Mouse (Mus musculus) spleen, adult 12 weeks (tissue): ENCODE measurements around the gene Pgghg.
A peak's percentile ranks its signal among the peaks of the same experiment; 100 is the strongest.

Source experiments
- DNase-seq: peaks from one replicate; pipeline ENCODE4 v3.0.0; 2022; ENCODE audit warnings: low spot score

Pgghg gene

DNA sequence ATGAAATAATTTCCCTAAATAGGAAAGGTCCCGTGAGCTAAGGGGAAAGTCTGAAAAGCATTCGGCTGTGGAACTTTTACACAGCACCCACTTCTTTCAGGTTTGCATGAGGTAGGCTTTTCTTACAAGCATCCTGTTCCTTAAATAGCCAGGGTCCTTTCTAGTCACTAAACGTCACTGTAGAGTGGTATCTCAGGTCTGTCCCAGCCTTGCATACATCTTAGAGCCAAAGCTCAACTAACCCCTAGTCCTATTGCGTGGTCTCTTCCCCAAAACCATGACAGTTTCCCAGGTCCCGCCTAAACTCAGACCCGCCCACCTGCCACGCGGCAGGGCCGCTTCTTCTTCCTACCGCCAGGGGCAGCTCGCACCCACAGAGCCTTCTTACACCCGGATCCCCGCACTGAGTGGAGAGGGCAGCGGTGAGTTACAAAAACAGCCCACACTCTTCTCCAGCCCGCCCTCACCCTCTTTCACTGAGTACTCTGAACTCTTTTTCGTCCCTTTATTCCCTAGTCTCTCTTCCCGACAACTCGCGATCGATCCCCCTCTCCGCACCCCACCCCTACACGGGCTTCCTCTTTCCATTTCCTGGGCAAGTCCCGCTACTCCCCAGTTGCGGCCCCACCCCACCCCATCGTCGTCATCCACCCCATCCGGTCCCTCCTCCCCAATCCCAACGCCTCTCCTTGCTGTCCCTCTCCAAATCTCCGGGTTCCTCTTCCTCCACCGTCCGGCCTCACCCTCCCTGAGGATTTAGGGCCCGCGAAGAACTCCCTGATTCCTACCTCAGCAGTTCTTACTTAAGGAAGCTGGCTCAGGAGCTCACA, at the start of gene Pgghg:
Gene Pgghg, plus strand, starts transcription at position 170 of the 830 bp plus-strand sequence.
- DNase-seq = peak; percentile 72

DNA sequence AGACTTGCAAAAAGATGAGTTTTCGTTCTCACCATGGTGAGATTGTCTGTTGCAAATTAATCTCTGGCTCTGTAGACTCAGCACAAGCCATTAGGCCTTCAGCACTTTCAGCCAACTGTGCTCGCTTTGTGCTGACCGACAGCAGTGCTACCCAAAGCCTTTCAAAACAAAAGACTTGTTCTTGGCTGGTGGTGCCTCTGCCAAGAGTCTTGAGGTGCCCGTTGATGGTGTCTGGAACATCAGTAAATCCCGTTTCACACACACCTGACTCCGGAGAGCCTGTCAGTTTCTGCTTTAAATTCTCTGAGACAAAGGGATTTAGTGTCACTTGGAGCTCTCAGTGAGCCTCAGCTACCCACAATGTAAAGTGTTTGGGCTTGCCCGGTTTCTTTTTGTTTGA, 47.2 kb upstream of the Pgghg start:
- DNase-seq = no peak

DNA sequence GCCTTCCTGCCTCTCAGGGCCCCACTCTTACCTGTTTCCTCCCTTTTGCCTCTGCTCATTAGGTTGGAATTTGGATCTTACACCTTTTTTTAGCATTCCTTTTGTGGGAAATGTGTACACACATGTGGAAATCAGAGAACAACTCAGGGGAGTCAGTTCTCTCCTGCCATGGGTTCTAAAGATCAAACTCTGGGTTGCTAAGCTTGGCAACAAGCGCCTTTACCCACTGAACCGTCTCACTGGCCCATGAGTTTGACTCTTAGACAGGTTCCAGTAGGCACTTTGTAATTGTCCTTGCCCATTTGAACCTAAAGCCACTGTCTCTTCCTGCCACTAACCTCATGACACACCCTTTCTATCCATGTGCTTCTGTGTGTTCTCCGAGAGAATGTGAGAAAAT, 46.6 kb upstream of the Pgghg start:
- DNase-seq = no peak

DNA sequence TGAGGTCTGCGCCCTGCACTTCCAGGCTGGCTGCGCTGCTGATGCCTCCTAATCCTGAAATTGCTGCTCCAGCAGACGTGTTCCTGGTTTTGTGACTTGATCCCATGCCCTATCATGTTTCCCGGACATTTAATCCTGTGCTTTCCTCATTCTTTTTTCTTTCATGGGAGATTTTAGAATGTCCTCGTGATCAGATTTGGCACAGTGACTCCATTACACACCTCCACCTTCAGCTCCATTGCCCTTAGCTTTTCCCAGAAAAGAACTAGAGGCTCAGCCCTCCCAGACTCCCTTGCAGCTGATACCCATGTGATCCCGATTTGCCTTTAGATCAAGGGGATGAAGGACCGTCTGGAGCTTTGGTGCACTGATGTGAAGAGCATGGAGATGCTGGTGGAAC, 43.3 kb upstream of the Pgghg start:
- no peak for DNase-seq

DNA sequence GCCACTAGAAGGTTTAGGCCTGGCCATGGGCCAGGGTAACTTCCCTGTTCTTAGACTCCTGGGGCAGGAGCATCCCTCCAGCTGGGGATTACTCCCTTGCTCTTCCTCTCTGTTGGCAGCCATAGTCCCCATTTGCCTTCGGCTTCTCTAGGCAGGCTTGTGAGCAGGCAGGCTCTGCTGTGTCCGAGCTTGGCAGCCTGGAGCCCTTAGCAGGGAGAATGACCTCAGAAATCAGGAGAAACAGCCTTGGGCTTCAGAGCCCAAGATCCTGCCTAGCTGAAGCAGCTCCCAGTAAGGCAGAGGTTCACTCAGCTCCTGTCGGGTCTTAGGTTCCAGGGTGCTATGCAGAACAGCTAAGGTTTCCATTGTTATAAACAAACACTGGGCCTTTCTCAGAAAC, 42.1 kb upstream of the Pgghg start:
- no peak for DNase-seq

DNA sequence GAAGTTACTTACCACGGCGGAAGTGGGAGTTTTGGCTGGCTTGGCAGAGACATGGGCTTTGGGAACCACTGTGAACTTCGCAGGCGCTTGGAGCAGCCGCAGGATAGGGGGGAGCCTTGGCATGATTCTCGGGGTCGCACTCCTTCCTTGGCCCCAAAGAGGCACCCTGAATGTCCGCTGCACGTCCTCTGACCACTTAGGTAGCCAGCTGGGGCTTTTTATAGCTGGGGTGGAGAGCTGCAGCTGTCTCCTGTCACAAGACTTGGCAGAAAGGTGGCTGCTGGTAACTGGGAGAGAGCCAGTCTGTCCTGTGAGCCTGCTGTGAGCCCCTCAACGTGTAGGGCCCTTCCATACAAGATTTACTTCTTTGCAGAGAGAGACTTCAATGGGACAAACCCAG, 41.0 kb upstream of the Pgghg start, which contains the start of gene Cox8b:
Gene Cox8b, minus strand, starts transcription at position 227 of the 400 bp plus-strand sequence.
- no peak for DNase-seq

DNA sequence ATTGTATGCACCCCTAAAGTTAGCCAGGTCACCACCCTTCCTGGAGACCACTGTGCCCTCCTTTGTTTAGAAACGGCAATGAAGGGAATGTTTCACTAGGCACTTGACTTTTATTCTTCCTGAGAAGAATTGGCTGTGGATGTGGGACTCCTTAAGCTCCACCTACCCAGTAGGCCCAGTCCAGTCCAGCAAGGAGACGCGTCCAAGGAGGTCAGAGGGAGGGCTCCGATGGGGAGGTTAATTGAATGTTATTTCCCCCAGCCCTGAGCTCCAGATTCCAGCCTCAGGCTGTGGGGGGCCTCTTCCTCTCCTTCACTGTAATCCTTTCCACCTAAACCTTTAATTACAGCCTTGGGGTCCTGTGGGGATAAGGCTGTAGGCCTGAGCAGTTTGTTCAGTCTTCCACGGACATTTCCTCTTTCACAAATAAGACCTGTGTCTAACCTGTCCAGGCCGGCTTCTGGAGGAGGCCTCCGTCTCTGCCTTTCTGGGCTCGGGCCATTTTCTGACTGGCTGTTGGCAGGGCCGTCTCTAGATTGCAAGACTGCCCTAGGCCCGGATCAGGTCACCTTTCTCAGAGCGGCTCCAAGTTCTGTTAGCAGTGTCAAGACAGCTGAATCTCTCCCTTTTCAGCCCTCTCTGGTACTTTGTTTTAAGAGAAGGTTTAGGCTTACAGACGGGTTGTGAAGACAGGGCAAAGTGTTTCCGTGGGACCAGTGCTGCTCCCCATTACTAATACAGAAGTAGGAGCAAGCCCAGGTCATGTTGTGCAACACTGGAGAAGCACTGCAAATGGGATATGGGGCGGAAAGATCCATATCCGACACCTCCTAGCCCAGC, 38.9 kb upstream of the Pgghg start:
- no peak for DNase-seq

DNA sequence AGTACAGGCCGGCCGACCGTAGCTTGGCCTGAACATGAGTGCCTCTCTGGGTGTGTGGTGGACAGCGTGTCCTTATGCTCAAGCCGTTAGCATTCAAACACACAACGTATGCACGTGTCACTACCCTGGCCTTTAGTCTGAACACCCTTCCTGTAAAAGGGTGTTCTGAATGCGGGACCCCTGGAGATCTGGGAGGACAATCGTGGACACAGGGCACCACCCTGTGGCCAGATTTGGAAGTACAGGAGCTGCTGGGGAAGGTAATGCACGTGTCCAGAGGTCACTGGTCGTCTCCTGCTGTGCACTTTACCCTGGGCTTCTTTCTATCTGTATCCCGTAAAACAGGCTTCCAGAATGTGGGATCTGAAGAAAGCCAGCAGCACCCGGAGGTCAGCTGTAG, 38.0 kb upstream of the Pgghg start:
- peak; percentile 60 for DNase-seq

DNA sequence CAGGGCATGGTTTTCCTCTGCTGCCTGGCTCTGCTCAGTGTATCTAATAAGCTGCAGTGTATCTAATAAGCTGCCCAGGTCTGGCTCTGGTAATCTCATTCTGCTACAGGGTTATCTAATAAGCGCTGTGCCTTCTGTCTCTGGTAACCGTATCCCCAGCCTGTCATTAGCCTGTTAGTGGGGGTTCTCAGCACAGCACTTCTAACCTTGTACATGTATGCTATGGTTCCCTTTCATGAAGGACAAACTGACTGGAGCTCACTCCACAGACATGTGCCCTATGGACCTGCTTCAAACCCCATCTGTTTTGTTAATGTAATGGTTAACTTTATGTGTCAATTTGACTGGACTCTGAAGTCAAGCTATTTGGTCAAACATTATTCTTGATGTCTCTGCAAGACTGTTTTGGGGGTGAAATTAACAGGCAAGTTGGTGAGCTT, 35.5 kb upstream of the Pgghg start:
- no peak for DNase-seq

DNA sequence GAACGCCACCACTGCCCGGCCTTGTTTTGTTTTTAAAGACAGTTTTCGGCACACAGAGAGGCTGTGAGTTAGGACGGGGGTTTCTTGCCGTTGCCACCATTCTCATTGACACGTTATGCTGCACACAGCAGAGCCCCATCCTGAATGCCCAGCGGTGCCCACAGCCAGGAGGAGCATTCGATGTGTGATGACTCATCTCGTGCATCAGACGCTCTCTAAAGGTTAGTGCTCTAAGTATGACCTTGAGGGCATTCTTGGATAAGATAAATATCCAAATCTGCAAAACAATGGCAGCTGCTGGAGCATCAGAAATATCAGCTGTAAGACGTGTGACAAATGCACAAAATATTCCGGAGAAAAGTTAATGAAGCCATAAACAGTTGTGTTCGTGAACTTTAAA, 34.1 kb upstream of the Pgghg start:
- DNase-seq = no peak

DNA sequence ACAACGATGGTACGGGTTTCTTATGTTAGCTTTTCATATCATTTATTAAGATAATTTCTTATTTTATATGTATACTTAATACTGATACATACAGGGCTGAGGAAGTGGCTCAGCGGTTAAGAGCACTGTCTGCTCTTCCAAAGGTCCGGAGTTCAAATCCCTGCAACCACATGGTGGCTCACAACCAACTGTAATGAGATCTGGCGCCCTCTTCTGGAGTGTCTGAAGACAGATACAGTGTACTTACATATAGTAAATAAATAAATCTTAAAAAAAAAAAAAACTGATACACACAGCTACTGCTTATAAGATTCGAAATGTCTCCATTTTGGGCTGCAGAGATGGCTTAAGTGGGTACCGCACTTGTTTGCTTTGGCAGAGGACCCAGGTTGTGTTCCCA, 33.5 kb upstream of the Pgghg start:
- DNase-seq = no peak

DNA sequence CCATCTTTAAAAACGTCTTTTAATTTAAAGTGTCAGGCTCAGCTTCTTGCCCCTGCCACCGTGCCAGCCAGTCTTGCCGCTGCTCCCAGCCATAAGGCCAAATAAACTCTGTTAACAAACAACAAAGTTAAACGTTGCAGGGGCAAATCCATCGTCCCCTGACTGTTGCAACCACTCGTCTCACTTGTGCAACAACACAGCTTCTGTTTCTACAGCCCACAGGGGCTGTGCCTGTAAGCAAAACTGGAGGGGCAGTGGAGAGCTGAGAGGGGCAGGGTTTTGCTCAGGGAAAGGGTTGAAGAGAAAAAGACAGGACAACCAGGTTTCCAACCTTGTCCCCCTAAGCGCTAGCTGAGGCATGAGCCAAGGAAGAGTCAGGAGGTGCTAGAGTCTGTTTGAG, 33.0 kb upstream of the Pgghg start:
- DNase-seq = no peak

DNA sequence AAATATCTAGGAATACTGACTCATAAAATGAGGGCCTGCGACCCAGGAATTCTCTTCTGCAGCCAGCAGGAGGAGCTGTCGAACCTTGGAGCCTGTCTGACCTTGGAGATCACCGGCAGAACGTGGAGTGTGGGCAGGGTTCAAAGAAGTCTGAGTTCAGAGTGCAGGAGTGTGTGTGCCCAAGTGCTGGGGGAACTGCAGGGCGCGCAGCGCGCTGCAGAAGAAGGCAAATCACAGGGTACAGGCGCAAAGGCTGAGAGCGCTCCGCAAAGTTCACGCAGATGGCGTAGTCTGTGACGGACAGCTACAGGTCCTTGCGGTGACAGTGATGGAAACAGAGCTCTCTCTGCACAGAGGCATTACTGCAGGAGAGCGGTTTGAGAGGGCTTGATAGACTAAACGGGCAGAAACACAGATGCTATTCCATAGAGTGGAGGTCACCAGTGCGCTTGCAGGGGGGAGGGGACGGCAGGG, 32.5 kb upstream of the Pgghg start:
- DNase-seq = peak; percentile 45

DNA sequence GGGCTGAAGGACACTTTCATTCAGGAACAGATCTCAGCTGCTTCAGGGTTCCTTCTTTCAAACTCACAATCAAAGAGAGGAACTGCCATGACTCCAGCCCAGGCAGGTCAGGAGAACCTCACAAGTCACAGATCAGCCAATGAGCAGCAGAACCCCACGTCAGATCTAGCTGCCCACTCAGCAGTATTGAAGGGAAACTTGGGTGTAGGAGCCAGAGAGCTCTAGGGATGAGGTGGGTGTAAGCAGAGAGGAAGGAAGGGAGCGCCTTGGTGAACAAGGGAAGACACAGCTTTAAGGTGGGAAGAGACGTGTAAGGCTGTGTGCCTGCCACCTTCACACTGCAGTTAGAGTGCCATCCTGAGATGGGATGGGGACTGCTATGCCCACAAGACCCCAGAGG, 28.9 kb upstream of the Pgghg start:
- no peak for DNase-seq

DNA sequence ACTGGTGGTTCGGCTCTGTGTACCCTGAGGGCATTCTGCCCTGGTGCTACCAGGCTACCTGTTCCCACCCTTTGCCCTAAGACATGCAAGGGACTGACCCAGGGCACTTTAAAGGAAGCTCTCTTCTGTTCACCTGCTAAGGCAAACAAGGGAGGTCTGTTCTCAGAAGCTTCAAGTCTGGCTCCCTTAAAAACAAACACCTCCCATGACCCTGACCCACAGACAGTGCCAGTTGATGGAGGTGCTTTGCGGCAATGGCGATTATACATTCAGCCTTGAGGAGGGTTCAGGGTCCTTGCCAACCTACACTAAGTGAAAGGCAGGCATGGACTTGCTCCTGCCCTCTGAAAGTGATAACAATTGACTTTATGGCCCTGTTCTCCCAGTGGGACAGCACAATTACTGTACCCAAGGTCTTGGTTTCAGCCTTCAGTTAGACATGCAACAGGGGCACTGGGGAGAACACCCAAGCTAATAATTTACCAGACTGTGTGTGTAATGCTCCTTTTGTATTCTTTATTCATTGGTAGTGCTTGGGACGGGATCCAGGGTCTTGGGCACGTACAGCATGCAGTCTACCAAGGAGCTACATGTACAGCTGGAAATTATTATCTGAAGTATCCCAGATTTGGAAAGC, 28.2 kb upstream of the Pgghg start:
- DNase-seq = no peak

DNA sequence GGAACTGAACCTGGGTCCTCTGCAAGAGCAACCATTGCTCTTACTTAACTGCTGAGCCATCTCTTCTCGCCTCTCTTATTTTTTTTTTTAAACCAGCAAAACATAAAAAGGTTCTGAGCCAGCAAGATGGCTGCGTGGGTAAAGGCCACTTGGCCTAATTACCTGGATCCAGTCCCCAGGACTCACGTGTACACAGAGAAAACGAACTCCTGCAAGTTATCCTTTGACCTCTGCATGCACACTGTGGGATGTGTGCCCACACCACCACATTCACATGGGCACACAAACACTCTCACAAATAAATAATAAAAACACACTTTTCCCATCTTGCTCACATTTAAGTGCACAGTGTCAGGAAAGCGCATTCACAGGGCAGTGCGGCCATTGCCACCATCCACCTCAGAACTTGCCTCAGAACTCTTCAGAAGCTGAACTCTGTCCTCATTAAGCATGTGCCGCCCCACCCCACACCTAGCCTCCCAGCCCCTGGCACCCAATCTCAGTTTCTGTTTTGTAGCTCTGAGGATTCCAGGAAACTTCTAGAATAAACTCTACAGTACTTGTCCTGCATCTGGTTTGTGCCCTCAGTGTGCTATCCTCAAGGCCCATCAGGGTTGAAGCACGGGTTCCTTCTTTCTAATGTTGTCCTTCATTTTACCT, 27.0 kb upstream of the Pgghg start:
- no peak for DNase-seq

DNA sequence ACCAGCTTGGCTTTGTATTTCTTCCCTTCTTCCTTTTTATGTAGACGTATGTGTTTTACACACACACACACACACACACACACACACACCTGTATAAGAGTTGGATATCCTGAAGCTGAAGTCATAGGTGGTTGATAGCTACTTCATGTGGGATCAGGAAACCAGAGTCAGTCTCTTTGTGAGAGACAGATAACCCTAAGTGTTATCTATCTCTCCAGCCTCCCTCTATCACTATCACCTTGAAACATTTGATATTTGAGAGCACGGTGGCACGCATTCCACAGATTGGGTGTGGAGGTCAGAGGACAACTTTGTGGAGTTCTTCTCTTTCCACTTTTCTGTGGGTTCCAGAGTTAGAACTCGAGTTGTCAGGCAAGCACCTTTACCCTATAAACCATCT, 21.3 kb upstream of the Pgghg start:
- DNase-seq = no peak

DNA sequence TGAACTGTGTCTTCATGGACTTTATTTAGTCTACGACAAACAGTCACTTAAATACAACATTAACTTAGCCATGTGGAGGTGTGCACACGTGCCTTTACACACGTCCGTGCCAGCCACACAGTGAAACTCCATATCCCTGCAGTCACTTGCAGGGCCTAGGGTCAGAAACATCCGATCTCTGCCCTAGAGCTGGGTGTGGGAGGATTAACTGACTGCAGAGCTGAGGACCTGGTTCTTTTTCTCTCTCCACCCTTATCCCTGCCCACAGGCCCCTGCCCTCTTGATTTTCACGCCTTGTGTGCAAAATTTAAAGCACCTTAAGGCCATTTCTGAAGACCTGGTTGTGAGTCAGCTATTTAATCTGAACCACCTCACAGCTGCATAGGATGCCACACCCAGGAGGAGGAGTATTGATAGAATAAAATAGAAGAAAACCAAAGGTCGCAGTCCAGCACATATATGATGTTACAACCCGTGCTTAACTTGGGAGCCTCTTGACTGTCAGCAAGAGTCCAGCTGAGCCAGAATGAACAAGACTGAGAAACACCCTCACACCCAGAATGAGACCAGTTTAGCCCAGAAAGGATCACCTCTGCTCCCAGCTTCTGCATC, 20.7 kb upstream of the Pgghg start, which contains the start of gene Nlrp6:
Gene Nlrp6, plus strand, starts transcription at position 485 of the 612 bp plus-strand sequence.
- DNase-seq = no peak

DNA sequence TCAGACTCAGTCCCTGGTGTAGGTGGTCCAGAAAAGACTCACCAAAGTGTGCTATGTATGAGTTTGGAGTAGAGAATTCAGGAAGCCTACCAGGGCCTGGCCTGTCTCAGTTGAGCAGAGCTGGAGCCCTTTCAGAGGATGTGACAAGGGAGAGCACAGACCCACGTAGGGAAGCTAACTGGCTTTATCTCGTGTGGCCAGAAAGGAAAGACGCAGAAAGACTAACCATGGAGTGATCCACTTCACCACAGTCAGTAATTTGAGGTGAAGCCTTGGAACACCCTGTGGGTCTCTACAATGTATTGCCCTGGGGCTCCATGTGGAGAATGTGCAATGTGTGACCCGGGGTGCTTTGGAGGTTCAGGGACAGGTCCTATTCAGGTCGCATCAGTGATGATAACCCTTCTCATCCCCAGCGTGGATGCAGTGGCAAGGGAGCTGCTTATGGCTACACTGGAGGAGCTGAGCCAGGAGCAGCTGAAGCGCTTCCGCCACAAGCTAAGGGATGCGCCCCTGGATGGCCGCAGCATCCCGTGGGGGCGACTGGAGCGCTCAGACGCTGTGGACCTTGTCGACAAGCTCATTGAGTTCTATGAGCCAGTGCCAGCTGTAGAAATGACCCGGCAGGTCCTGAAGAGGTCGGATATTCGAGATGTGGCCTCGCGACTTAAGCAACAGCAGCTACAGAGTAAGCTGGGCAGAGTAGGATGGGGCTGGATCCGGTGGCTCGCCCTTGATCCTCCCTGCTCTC, 19.8 kb upstream of the Pgghg start:
- no peak for DNase-seq

DNA sequence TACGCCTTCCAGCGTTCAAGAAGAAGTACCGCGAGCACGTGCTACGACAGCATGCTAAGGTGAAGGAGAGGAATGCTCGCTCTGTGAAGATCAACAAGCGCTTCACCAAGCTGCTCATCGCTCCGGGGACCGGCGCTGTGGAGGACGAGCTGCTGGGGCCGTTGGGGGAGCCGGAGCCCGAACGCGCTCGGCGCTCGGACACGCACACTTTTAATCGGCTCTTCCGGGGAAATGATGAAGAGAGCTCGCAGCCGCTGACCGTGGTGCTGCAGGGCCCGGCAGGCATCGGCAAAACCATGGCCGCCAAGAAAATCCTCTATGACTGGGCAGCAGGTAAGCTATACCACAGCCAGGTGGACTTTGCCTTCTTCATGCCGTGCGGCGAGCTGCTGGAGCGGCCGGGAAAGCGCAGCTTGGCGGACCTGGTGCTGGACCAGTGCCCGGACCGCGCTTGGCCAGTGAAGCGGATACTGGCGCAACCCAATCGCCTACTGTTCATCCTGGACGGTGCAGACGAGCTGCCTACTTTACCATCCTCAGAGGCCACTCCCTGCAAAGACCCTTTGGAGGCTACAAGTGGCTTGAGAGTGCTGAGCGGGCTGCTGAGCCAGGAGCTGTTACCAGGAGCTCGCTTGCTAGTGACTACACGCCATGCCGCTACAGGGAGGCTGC, 18.7 kb upstream of the Pgghg start:
- no peak for DNase-seq
